Mouse (Mus musculus): ENCODE measurements around the gene Krt84.

- TF ChIP-seq POLR2A (IDR thresholded peaks at IDR 0.05; ENCODE audit: control insufficient read depth, extremely low read depth, insufficient read depth, low read length, poor library complexity), result no peak
- no peak for TF ChIP-seq CTCF (IDR thresholded peaks at IDR 0.05; ENCODE audit: borderline replicate concordance, control insufficient read depth, extremely low read depth, insufficient read depth, low read length, poor library complexity)
These were observed 25.5 kb upstream of the Krt84 start for GRCm38 (mm10) chr15:101558034-101558646.

Measured in thymus, adult 2 months (tissue).